Mouse (Mus musculus): ENCODE measurements around the gene Slc16a6. TPM values are rescaled to one million over a fixed set of nuclear protein-coding genes. Genes with fewer than 3 reads are reported as not detected.

Gene Slc16a6
- total and polyA plus RNA-seq, 2 experiments, result 1.4 to 2.2 TPM

- WGBS, result 32% methylated on average over 8 of the region's 8 CpGs
Measured at GRCm38 (mm10) chr11:109416709-109417420, 56.5 kb downstream of the Slc16a6 start.

GRCm38 (mm10) chr11:109414802-109415201 is 58.6 kb downstream of the Slc16a6 start:
- H3K9ac ChIP-seq (ENCODE audit: low read depth, low read length), result no peak overlapping the region
- no peak for TF ChIP-seq CTCF (IDR thresholded peaks at IDR 0.05; ENCODE audit: low read depth, low read length)
- no peak for DNase-seq (ENCODE audit: extremely low read depth, low read depth, low spot score)
- H3K27ac ChIP-seq (replicated peaks; ENCODE audit: insufficient read depth, low read depth, low read length), result no peak overlapping the region
- no peaks in the 10 kb centered on the region for H3K36me3 ChIP-seq (ENCODE audit: control insufficient read depth, insufficient read depth, low read length)
- H3K4me3 ChIP-seq (ENCODE audit: insufficient read depth, low read depth, low read length), result no peak overlapping the region
- no peaks in the 10 kb centered on the region for H3K4me1 ChIP-seq (ENCODE audit: control insufficient read depth, insufficient read depth, low read length)
- 91% methylated on average over 5 of the region's 5 CpGs for WGBS
- no peaks in the 10 kb centered on the region for H3K27me3 ChIP-seq (ENCODE audit: control insufficient read depth, insufficient read depth, low read length)
- H3K79me2 ChIP-seq (ENCODE audit: control insufficient read depth, insufficient read depth, low read length), result no peaks in the 10 kb centered on the region

More at GRCm38 (mm10) chr11:109416709-109417420, 56.5 kb downstream of the Slc16a6 start:
- Histone ChIP-seq H3K27me3 (ENCODE audit: control insufficient read depth, insufficient read depth, low read length) (no peaks in the 10 kb centered on the region), H3K79me2 (ENCODE audit: control insufficient read depth, insufficient read depth, low read length) (no peaks in the 10 kb centered on the region), H3K36me3 (ENCODE audit: control insufficient read depth, insufficient read depth, low read length) (no peaks in the 10 kb centered on the region), H3K4me1 (ENCODE audit: control insufficient read depth, insufficient read depth, low read length) (no peaks in the 10 kb centered on the region), H3K4me3 (ENCODE audit: insufficient read depth, low read depth, low read length) (no peak overlapping the region), H3K27ac (replicated peaks; ENCODE audit: insufficient read depth, low read depth, low read length) (no peak overlapping the region), H3K9ac (ENCODE audit: low read depth, low read length) (no peak overlapping the region)
- TF ChIP-seq POLR2A (IDR thresholded peaks at IDR 0.05; ENCODE audit: extremely low read depth, insufficient read depth, low read length), result no peak
- no peak for TF ChIP-seq CTCF (IDR thresholded peaks at IDR 0.05; ENCODE audit: low read depth, low read length)
- DNase-seq (ENCODE audit: extremely low read depth, low read depth, low spot score), result no peak

GRCm38 (mm10) chr11:109413617-109414016 is 59.8 kb downstream of the Slc16a6 start, which contains the start of gene 9930022D16Rik:
9930022D16Rik (plus strand) TSS chr11:109413917.
- H3K9ac ChIP-seq (ENCODE audit: low read depth, low read length), result no peak within 1 kb of the TSS
- 87% methylated on average over 6 of the region's 6 CpGs for WGBS
- TF ChIP-seq CTCF (IDR thresholded peaks at IDR 0.05; ENCODE audit: low read depth, low read length) (no peak), POLR2A (IDR thresholded peaks at IDR 0.05; ENCODE audit: extremely low read depth, insufficient read depth, low read length) (no peak)

GRCm38 (mm10) chr11:109410197-109410980 is 63.0 kb downstream of the Slc16a6 start:
- 83% methylated on average over 15 of the region's 15 CpGs for WGBS
- Histone ChIP-seq H3K27me3 (ENCODE audit: control insufficient read depth, insufficient read depth, low read length) (no peaks in the 10 kb centered on the region), H3K4me3 (ENCODE audit: insufficient read depth, low read depth, low read length) (no peak overlapping the region), H3K36me3 (ENCODE audit: control insufficient read depth, insufficient read depth, low read length) (no peaks in the 10 kb centered on the region), H3K27ac (replicated peaks; ENCODE audit: insufficient read depth, low read depth, low read length) (no peak overlapping the region), H3K4me1 (ENCODE audit: control insufficient read depth, insufficient read depth, low read length) (no peaks in the 10 kb centered on the region), H3K79me2 (ENCODE audit: control insufficient read depth, insufficient read depth, low read length) (no peaks in the 10 kb centered on the region), H3K9ac (ENCODE audit: low read depth, low read length) (no peak overlapping the region)
- no peak for DNase-seq (ENCODE audit: extremely low read depth, low read depth, low spot score)
- no peak for TF ChIP-seq POLR2A (IDR thresholded peaks at IDR 0.05; ENCODE audit: extremely low read depth, insufficient read depth, low read length)
- TF ChIP-seq CTCF (IDR thresholded peaks at IDR 0.05; ENCODE audit: low read depth, low read length), result no peak

More at GRCm38 (mm10) chr11:109413617-109414016, 59.8 kb downstream of the Slc16a6 start, which contains the start of gene 9930022D16Rik:
- Histone ChIP-seq H3K79me2 (ENCODE audit: control insufficient read depth, insufficient read depth, low read length) (no peaks in the 10 kb centered on the region), H3K36me3 (ENCODE audit: control insufficient read depth, insufficient read depth, low read length) (no peaks in the 10 kb centered on the region), H3K27ac (replicated peaks; ENCODE audit: insufficient read depth, low read depth, low read length) (no peak within 1 kb of the TSS), H3K4me3 (ENCODE audit: insufficient read depth, low read depth, low read length) (no peak within 1 kb of the TSS), H3K4me1 (ENCODE audit: control insufficient read depth, insufficient read depth, low read length) (no peaks in the 10 kb centered on the region), H3K27me3 (ENCODE audit: control insufficient read depth, insufficient read depth, low read length) (no peaks in the 10 kb centered on the region)
- DNase-seq (ENCODE audit: extremely low read depth, low read depth, low spot score), result no peak

- WGBS, result 97% methylated on average over 5 of the region's 5 CpGs
- TF ChIP-seq POLR2A (IDR thresholded peaks at IDR 0.05; ENCODE audit: extremely low read depth, insufficient read depth, low read length) (no peak), CTCF (IDR thresholded peaks at IDR 0.05; ENCODE audit: low read depth, low read length) (no peak)
- DNase-seq (ENCODE audit: extremely low read depth, low read depth, low spot score), result no peak
- H3K27me3 ChIP-seq (ENCODE audit: control insufficient read depth, insufficient read depth, low read length), result no peaks in the 10 kb centered on the region
- no peak overlapping the region for H3K9ac ChIP-seq (ENCODE audit: low read depth, low read length)
- H3K4me3 ChIP-seq (ENCODE audit: insufficient read depth, low read depth, low read length), result no peak overlapping the region
- H3K36me3 ChIP-seq (ENCODE audit: control insufficient read depth, insufficient read depth, low read length), result no peaks in the 10 kb centered on the region
- no peaks in the 10 kb centered on the region for H3K4me1 ChIP-seq (ENCODE audit: control insufficient read depth, insufficient read depth, low read length)
- no peaks in the 10 kb centered on the region for H3K79me2 ChIP-seq (ENCODE audit: control insufficient read depth, insufficient read depth, low read length)
- no peak overlapping the region for H3K27ac ChIP-seq (replicated peaks; ENCODE audit: insufficient read depth, low read depth, low read length)
Measured at GRCm38 (mm10) chr11:109406431-109406830, 67.0 kb downstream of the Slc16a6 start.

Other genes starting within 250 kb of the Slc16a6 start
- 0.37 and 0.54 TPM in 2 replicates for gene Rgs9, start 175.5 kb downstream of the Slc16a6 start, total RNA-seq (2014; rRNA removed)
- gene Rgs9, start 175.5 kb downstream of the Slc16a6 start, polyA plus RNA-seq (2012; rRNA removed), result 0.09 and 0.22 TPM in 2 replicates
- gene Gna13, start 110.8 kb downstream of the Slc16a6 start, total RNA-seq (2014; rRNA removed), result 18.0 and 23.2 TPM in 2 replicates
- gene Gna13, start 110.8 kb downstream of the Slc16a6 start, polyA plus RNA-seq (2012; rRNA removed), result 10.0 and 13.7 TPM in 2 replicates
- gene 9930022D16Rik, start 59.7 kb downstream of the Slc16a6 start, total RNA-seq (2014; rRNA removed), result not detected in 2 replicates
- gene 9930022D16Rik, start 59.7 kb downstream of the Slc16a6 start, polyA plus RNA-seq (2012; rRNA removed), result not detected in 2 replicates
- 10.8 and 16.0 TPM in 2 replicates for gene Amz2, start 47.7 kb downstream of the Slc16a6 start, total RNA-seq (2014; rRNA removed)
- gene Amz2, start 47.7 kb downstream of the Slc16a6 start, polyA plus RNA-seq (2012; rRNA removed), result 13.3 and 14.8 TPM in 2 replicates
- 8.1 and 9.9 TPM in 2 replicates for gene Arsg, start 224 bp downstream of the Slc16a6 start, total RNA-seq (2014; rRNA removed)
- 8.5 and 9.1 TPM in 2 replicates for gene Arsg, start 224 bp downstream of the Slc16a6 start, polyA plus RNA-seq (2012; rRNA removed)
- gene Wipi1, start 138.4 kb upstream of the Slc16a6 start, total RNA-seq (2014; rRNA removed), result 8.5 and 8.8 TPM in 2 replicates
- gene Wipi1, start 138.4 kb upstream of the Slc16a6 start, polyA plus RNA-seq (2012; rRNA removed), result 6.4 and 7.3 TPM in 2 replicates
- 47.2 and 56.4 TPM in 2 replicates for gene Prkar1a, start 175.8 kb upstream of the Slc16a6 start, total RNA-seq (2014; rRNA removed)
- 51.1 and 59.9 TPM in 2 replicates for gene Prkar1a, start 175.8 kb upstream of the Slc16a6 start, polyA plus RNA-seq (2012; rRNA removed)
- gene Fam20a, start 248.7 kb upstream of the Slc16a6 start, total RNA-seq (2014; rRNA removed), result 6.9 and 13.2 TPM in 2 replicates
- gene Fam20a, start 248.7 kb upstream of the Slc16a6 start, polyA plus RNA-seq (2012; rRNA removed), result 30.6 and 34.8 TPM in 2 replicates

Data from liver, adult 2 months (tissue).